Comparison of ENCODE assay signal across 7 mouse cellular contexts in genomic region chr11:119052661-119053256, GRCm38 (mm10). TPM values are rescaled to one million over a fixed set of nuclear protein-coding genes. Genes with fewer than 3 reads are reported as not detected.
DNase-seq lines count a peak whose midpoint lies in the region; ATAC-seq and TF ChIP-seq lines count a peak whose summit lies in the region.

No protein-coding gene starts in this region.

- DNase-seq in 3134 (ENCODE audit: extremely low read depth, insufficient read length, low spot score) (peak; percentile 78), 3T3-L1 (ENCODE audit: low read depth, low spot score) (peak; percentile 89)
- peak; percentile 85 for DNase-seq in embryonic facial prominence, embryonic 10.5 days (ENCODE audit: low spot score)
- DNase-seq in liver, postnatal 0 days = peak; percentile 63

- TF ChIP-seq CTCF in liver, postnatal 0 days (IDR thresholded peaks at IDR 0.05; ENCODE audit: low read depth) = no peak

- H3K27me3 ChIP-seq in embryonic facial prominence, embryonic 10.5 days (replicated peaks; ENCODE audit: low read depth, poor library complexity, severe bottlenecking) = peaks cover 98% of the 10 kb centered on the region
- peaks cover 77% of the 10 kb centered on the region for H3K27me3 ChIP-seq in hindbrain, embryonic 12.5 days
- peaks cover 100% of the 10 kb centered on the region for H3K27me3 ChIP-seq in liver, postnatal 0 days (ENCODE audit: insufficient read depth, low read length)
- peaks cover 67% of the 10 kb centered on the region for H3K27me3 ChIP-seq in stomach, embryonic 14.5 days (ENCODE audit: control insufficient read depth, insufficient read depth, low read length)

- H3K9me3 ChIP-seq in embryonic facial prominence, embryonic 10.5 days = no peaks in the 10 kb centered on the region
- no peaks in the 10 kb centered on the region for H3K9me3 ChIP-seq in hindbrain, embryonic 12.5 days (replicated peaks)
- no peaks in the 10 kb centered on the region for H3K9me3 ChIP-seq in liver, postnatal 0 days (ENCODE audit: low read length)
- no peaks in the 10 kb centered on the region for H3K9me3 ChIP-seq in stomach, embryonic 14.5 days (ENCODE audit: control insufficient read depth, low read depth, low read length)

- peak overlapping the region; percentile 63 for H3K9ac ChIP-seq in hindbrain, embryonic 12.5 days
- no peak overlapping the region for H3K9ac ChIP-seq in liver, postnatal 0 days (replicated peaks)
- H3K9ac ChIP-seq in stomach, embryonic 14.5 days (replicated peaks; ENCODE audit: low read depth, low read length) = no peak overlapping the region

- H3K27ac ChIP-seq in embryonic facial prominence, embryonic 10.5 days (replicated peaks) = peak overlapping the region; percentile 90
- peak overlapping the region; percentile 94 for H3K27ac ChIP-seq in hindbrain, embryonic 12.5 days
- 0 out of 2 replicates have a peak overlapping the region, but pooled peaks have one; percentile 11 for H3K27ac ChIP-seq in liver, postnatal 0 days (ENCODE audit: low read depth)
- H3K27ac ChIP-seq in stomach, embryonic 14.5 days (ENCODE audit: low read length) = peak overlapping the region; percentile 50; the same call in 1 of the 2 replicates

- 1% methylated on average over 13 of the region's 13 CpGs for WGBS in embryonic facial prominence, embryonic 10.5 days
- 2% methylated on average over 13 of the region's 13 CpGs for WGBS in hindbrain, embryonic 12.5 days
- 7% methylated on average over 13 of the region's 13 CpGs for WGBS in liver, postnatal 0 days (ENCODE audit: insufficient replicate concordance)
- WGBS in stomach, embryonic 14.5 days = 3% methylated on average over 13 of the region's 13 CpGs

- H3K36me3 ChIP-seq in embryonic facial prominence, embryonic 10.5 days (replicated peaks) = no peaks in the 10 kb centered on the region
- no peaks in the 10 kb centered on the region for H3K36me3 ChIP-seq in hindbrain, embryonic 12.5 days
- H3K36me3 ChIP-seq in liver, postnatal 0 days (replicated peaks; ENCODE audit: insufficient read depth, low read length) = no peaks in the 10 kb centered on the region
- H3K36me3 ChIP-seq in stomach, embryonic 14.5 days (ENCODE audit: control insufficient read depth, insufficient read depth, low read length) = no peaks in the 10 kb centered on the region

- H3K4me3 ChIP-seq in embryonic facial prominence, embryonic 10.5 days = peak overlapping the region; percentile 59
- H3K4me3 ChIP-seq in hindbrain, embryonic 12.5 days = peak overlapping the region; percentile 34
- H3K4me3 ChIP-seq in liver, postnatal 0 days (ENCODE audit: low read depth, low read length) = peak overlapping the region; percentile 17; the same call in 1 of the 2 replicates
- peak overlapping the region; percentile 20 for H3K4me3 ChIP-seq in stomach, embryonic 14.5 days (ENCODE audit: low read depth, low read length)

- peaks cover 68% of the 10 kb centered on the region for H3K4me1 ChIP-seq in embryonic facial prominence, embryonic 10.5 days
- H3K4me1 ChIP-seq in hindbrain, embryonic 12.5 days = peaks cover 57% of the 10 kb centered on the region
- peaks cover 40% of the 10 kb centered on the region for H3K4me1 ChIP-seq in liver, postnatal 0 days (ENCODE audit: insufficient read depth)
- peaks cover 13% of the 10 kb centered on the region; the same call in 1 of the 2 replicates for H3K4me1 ChIP-seq in stomach, embryonic 14.5 days (ENCODE audit: control insufficient read depth, insufficient read depth, low read length)

- TF ChIP-seq EP300 in liver, postnatal 0 days (IDR thresholded peaks at IDR 0.05; ENCODE audit: low read depth) = no peak; the same call in 1 of the 2 replicates

- peak overlapping the region; percentile 94 for H3K4me2 ChIP-seq in hindbrain, embryonic 12.5 days (replicated peaks)
- peak overlapping the region; percentile 59 for H3K4me2 ChIP-seq in liver, postnatal 0 days (ENCODE audit: low read depth, low read length)
- peak overlapping the region; percentile 64 for H3K4me2 ChIP-seq in stomach, embryonic 14.5 days (replicated peaks; ENCODE audit: low read depth, low read length)

- ATAC-seq in hindbrain, embryonic 12.5 days (ENCODE audit: low FRiP score) = no peak
- ATAC-seq in liver, postnatal 0 days = peak; percentile 66
- peak; percentile 35; the same call in 1 of the 2 replicates for ATAC-seq in stomach, embryonic 14.5 days (ENCODE audit: insufficient number of reproducible peaks, insufficient read depth, low FRiP score, low read depth)
- ATAC-seq in megakaryocyte progenitor cell, adult 5-6 weeks (replicated peaks; ENCODE audit: poor library complexity) = no peak

RNA-seq across cellular contexts. Expression of gene Cbx8, which starts 12.0 kb away (rescaled TPM):
- polyA plus RNA-seq in embryonic facial prominence, embryonic 10.5 days (2016; fragmentation: Nextera tagmentation; extraction: Ambion mirVana) = 11.6 and 12.4 TPM in 2 replicates
- 9.9 and 11.6 TPM in 2 replicates for polyA plus RNA-seq in hindbrain, embryonic 12.5 days (2016; fragmentation: Nextera tagmentation; extraction: Ambion mirVana)
- 3.1 and 3.9 TPM in 2 replicates for polyA plus RNA-seq in liver, postnatal 0 days (2015; fragmentation: Nextera tagmentation; extraction: Ambion mirVana)
- 6.2 and 8.5 TPM in 2 replicates for polyA plus RNA-seq in stomach, embryonic 14.5 days (2014; fragmentation: Nextera tagmentation; extraction: Ambion mirVana)
- total RNA-seq in megakaryocyte progenitor cell, adult 5-6 weeks (2015) = 1.9 and 2.1 TPM in 2 replicates
- 2.7 and 3.6 TPM in 2 replicates for total RNA-seq in megakaryocyte progenitor cell, adult 5-6 weeks (2017)

RNA-seq across cellular contexts. Expression of gene Cbx2, which starts 30.0 kb away (rescaled TPM):
- polyA plus RNA-seq in embryonic facial prominence, embryonic 10.5 days (2016; fragmentation: Nextera tagmentation; extraction: Ambion mirVana) = 150 and 152 TPM in 2 replicates
- 60.5 and 62.5 TPM in 2 replicates for polyA plus RNA-seq in hindbrain, embryonic 12.5 days (2016; fragmentation: Nextera tagmentation; extraction: Ambion mirVana)
- polyA plus RNA-seq in liver, postnatal 0 days (2015; fragmentation: Nextera tagmentation; extraction: Ambion mirVana) = 1.9 and 2.0 TPM in 2 replicates
- 24.9 and 25.9 TPM in 2 replicates for polyA plus RNA-seq in stomach, embryonic 14.5 days (2014; fragmentation: Nextera tagmentation; extraction: Ambion mirVana)
- total RNA-seq in megakaryocyte progenitor cell, adult 5-6 weeks (2015) = 1.8 and 2.8 TPM in 2 replicates
- total RNA-seq in megakaryocyte progenitor cell, adult 5-6 weeks (2017) = 3.0 and 3.2 TPM in 2 replicates

RNA-seq across cellular contexts. Expression of gene Cbx4, which starts 33.3 kb away (rescaled TPM):
- polyA plus RNA-seq in embryonic facial prominence, embryonic 10.5 days (2016; fragmentation: Nextera tagmentation; extraction: Ambion mirVana) = 4.7 and 5.2 TPM in 2 replicates
- 13.2 and 15.0 TPM in 2 replicates for polyA plus RNA-seq in hindbrain, embryonic 12.5 days (2016; fragmentation: Nextera tagmentation; extraction: Ambion mirVana)
- polyA plus RNA-seq in liver, postnatal 0 days (2015; fragmentation: Nextera tagmentation; extraction: Ambion mirVana) = 2.8 and 4.7 TPM in 2 replicates
- polyA plus RNA-seq in stomach, embryonic 14.5 days (2014; fragmentation: Nextera tagmentation; extraction: Ambion mirVana) = 7.0 and 8.2 TPM in 2 replicates
- 19.9 and 21.5 TPM in 2 replicates for total RNA-seq in megakaryocyte progenitor cell, adult 5-6 weeks (2015)
- 24.8 and 25.4 TPM in 2 replicates for total RNA-seq in megakaryocyte progenitor cell, adult 5-6 weeks (2017)

Comparison
In these comparisons a context has a peak if more than half of its experiments do, and no peak if none do; other contexts are left out.
1. H3K27ac ChIP-seq: peak in every context shown above with its lines; median percentile 94 in hindbrain, embryonic 12.5 days; 90 in embryonic facial prominence, embryonic 10.5 days; 50 in stomach, embryonic 14.5 days; 11 in liver, postnatal 0 days.
2. ATAC-seq: peak in liver, postnatal 0 days (single experiment) and stomach, embryonic 14.5 days (single experiment); none in hindbrain, embryonic 12.5 days (single experiment) and megakaryocyte progenitor cell, adult 5-6 weeks (single experiment).
3. Peak in every context shown above with its lines, with median percentiles within 50 percentile points of each other: DNase-seq, H3K4me3 ChIP-seq and H3K4me2 ChIP-seq.